Mouse (Mus musculus) heart, adult 2 months (tissue): ENCODE measurements at regions not wholly inside any gene's neighbourhood (a gene's known extent, or its start where the extent isn't known, plus 50 kb on each side); places are given as distances from the start of the nearest gene placed in this dataset.

Source experiments
- CTCF ChIP-seq: fragments of 200-600 bp; IDR thresholded peaks from 2 replicates; pipeline ENCODE4 v1.8.1; 2022; ENCODE audit warnings: antibody characterized with exemption, mild to moderate bottlenecking, moderate library complexity
- EP300 ChIP-seq: fragments of 200-500 bp; IDR thresholded peaks from 2 replicates; pipeline ENCODE4 v1.6.1; 2011; ENCODE audit warnings: low read depth, low read length, control low read depth; ENCODE audit not compliant: insufficient read depth
- POLR2A ChIP-seq: fragments of 200-500 bp; IDR thresholded peaks from 2 replicates; pipeline ENCODE4 v1.6.1; 2011; ENCODE audit warnings: mild to moderate bottlenecking, low read depth, low read length, control low read depth; ENCODE audit not compliant: insufficient read depth

DNA sequence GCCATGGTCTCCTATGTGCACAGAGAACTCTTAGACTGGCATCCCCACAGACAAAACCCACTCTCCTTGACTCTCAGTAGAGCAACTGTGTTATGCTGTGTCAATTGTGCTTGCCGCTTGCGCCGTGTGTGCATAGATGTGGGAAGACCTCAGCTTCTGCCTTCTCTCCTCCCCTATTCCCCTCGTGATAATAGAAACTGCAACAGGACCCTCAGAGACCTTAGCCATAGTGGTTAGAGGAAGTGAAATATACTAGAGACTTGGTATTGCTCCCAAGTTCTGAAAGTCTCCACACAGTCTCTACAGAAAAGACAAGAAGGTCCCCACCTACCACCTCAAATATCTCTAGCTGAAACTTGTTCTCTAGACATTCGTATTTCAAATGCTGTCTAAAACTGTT is 188.2 kb upstream of the Hmga2 start:
- TF ChIP-seq CTCF (no peak), POLR2A (no peak), EP300 (no peak)
